16 mouse cellular contexts compared by ENCODE assay signal in genomic region chr7:127335604-127336003, GRCm38 (mm10).
"Had no signal": no experiment of that assay in that cellular context is flagged by ENCODE, and none has a peak within 500 bp of the region (broad histone marks: within the 10 kb centered on the region; RNA-seq: fewer than 3 reads in every experiment).

No protein-coding gene starts in this region.

- H3K9ac ChIP-seq: neural tube, embryonic 13.5 days; neural tube, embryonic 15.5 days; stomach, embryonic 15.5 days had no signal

- H3K9me3 ChIP-seq: neural tube, embryonic 13.5 days; neural tube, embryonic 15.5 days; stomach, embryonic 15.5 days had no signal

- DNase-seq: retina, postnatal 1 day; right cerebral cortex, adult 18-20 months; right cerebral cortex, postnatal 14 days; right cerebral cortex, postnatal 25 days; right cerebral cortex, postnatal 4 days; spleen, adult 18-20 months; thymus, adult 18-20 months; thymus, adult 2 months; thymus, postnatal 14 days; thymus, postnatal 25 days; thymus, postnatal 36 days; thymus, postnatal 4 days had no signal

- H3K4me3 ChIP-seq: neural tube, embryonic 13.5 days; neural tube, embryonic 15.5 days; stomach, embryonic 15.5 days had no signal

- H3K4me2 ChIP-seq: neural tube, embryonic 13.5 days; neural tube, embryonic 15.5 days; stomach, embryonic 15.5 days had no signal

- H3K27me3 ChIP-seq: neural tube, embryonic 13.5 days; neural tube, embryonic 15.5 days; stomach, embryonic 15.5 days had no signal

- H3K4me1 ChIP-seq: neural tube, embryonic 13.5 days; neural tube, embryonic 15.5 days; stomach, embryonic 15.5 days had no signal

- H3K36me3 ChIP-seq: neural tube, embryonic 13.5 days; neural tube, embryonic 15.5 days; stomach, embryonic 15.5 days had no signal

- H3K27ac ChIP-seq: neural tube, embryonic 13.5 days; neural tube, embryonic 15.5 days; stomach, embryonic 15.5 days; stomach, postnatal 0 days had no signal
